ENCODE assay signal across 17 mouse cellular contexts in genomic region chr17:72821923-72822322, GRCm38 (mm10).
"Had no signal": no experiment of that assay in that cellular context is flagged by ENCODE, and none has a peak within 500 bp of the region (broad histone marks: within the 10 kb centered on the region; RNA-seq: fewer than 3 reads in every experiment).

No protein-coding gene starts in this region.

- ATAC-seq: liver, embryonic 12.5 days; midbrain, embryonic 13.5 days; midbrain, embryonic 16.5 days had no signal

- H3K9me3 ChIP-seq: limb, embryonic 10.5 days; limb, embryonic 13.5 days; liver, embryonic 12.5 days; liver, embryonic 15.5 days; midbrain, embryonic 13.5 days; neural tube, embryonic 13.5 days had no signal

- H3K4me3 ChIP-seq: limb, embryonic 10.5 days; limb, embryonic 13.5 days; liver, embryonic 12.5 days; liver, embryonic 15.5 days; midbrain, embryonic 13.5 days; myocyte; neural tube, embryonic 13.5 days had no signal

- H3K36me3 ChIP-seq: limb, embryonic 10.5 days; limb, embryonic 13.5 days; liver, embryonic 12.5 days; liver, embryonic 15.5 days; midbrain, embryonic 13.5 days; neural tube, embryonic 13.5 days had no signal

- H3K9ac ChIP-seq: limb, embryonic 13.5 days; liver, embryonic 12.5 days; liver, embryonic 15.5 days; midbrain, embryonic 13.5 days; neural tube, embryonic 13.5 days had no signal

- DNase-seq: kidney, adult 18-20 months; kidney, postnatal 14 days; kidney, postnatal 4 days; liver; lung, adult 2 months; retina, postnatal 1 day; thymus, adult 2 months had no signal

- H3K4me1 ChIP-seq: limb, embryonic 10.5 days; liver, embryonic 15.5 days; midbrain, embryonic 13.5 days; neural tube, embryonic 13.5 days had no signal

- H3K27ac ChIP-seq: limb, embryonic 10.5 days; limb, embryonic 13.5 days; liver, embryonic 12.5 days; liver, embryonic 15.5 days; macrophage; midbrain, embryonic 13.5 days; neural tube, embryonic 13.5 days; stomach, postnatal 0 days had no signal

- H3K4me2 ChIP-seq: limb, embryonic 13.5 days; liver, embryonic 12.5 days; liver, embryonic 15.5 days; midbrain, embryonic 13.5 days; neural tube, embryonic 13.5 days had no signal

- H3K27me3 ChIP-seq: limb, embryonic 13.5 days; liver, embryonic 12.5 days; liver, embryonic 15.5 days; midbrain, embryonic 13.5 days; neural tube, embryonic 13.5 days had no signal
